Mouse (Mus musculus) liver, embryonic 15.5 days (tissue): ENCODE measurements around the gene Nr1h2. TPM values are rescaled to one million over a fixed set of nuclear protein-coding genes. Genes with fewer than 3 reads are reported as not detected.

Source experiments
- ATAC-seq: fragments of 200-750 bp; cut with Nextera tagmentation; 2 replicates; pipeline ENCODE4 v1.8.0; 2017; ENCODE audit warnings: moderate number of reproducible peaks, mild to moderate bottlenecking, moderate library complexity; ENCODE audit not compliant: insufficient read depth
- H3K27ac ChIP-seq: fragments of 300-500 bp; sonication (generic); replicated peaks from 2 replicates; pipeline ENCODE4 v1.5.1; 2015; ENCODE audit warnings: mild to moderate bottlenecking, inconsistent platforms
- H3K27me3 ChIP-seq: fragments of 300-500 bp; sonication (generic); 2 replicates; pipeline ENCODE4 v1.6.1; 2015; ENCODE audit warnings: mild to moderate bottlenecking, inconsistent platforms
- H3K36me3 ChIP-seq: fragments of 300-500 bp; sonication (generic); replicated peaks from 2 replicates; pipeline ENCODE4 v1.6.1; 2015; ENCODE audit warnings: moderate library complexity, mild to moderate bottlenecking, inconsistent platforms
- H3K4me1 ChIP-seq: fragments of 300-500 bp; sonication (generic); replicated peaks from 2 replicates; pipeline ENCODE4 v1.6.1; 2015; ENCODE audit warnings: inconsistent platforms
- H3K4me2 ChIP-seq: fragments of 300-500 bp; sonication (generic); 2 replicates; pipeline ENCODE4 v1.6.1; 2015; ENCODE audit warnings: moderate library complexity, mild to moderate bottlenecking, inconsistent platforms
- H3K4me3 ChIP-seq: fragments of 300-500 bp; sonication (generic); replicated peaks from 2 replicates; pipeline ENCODE4 v1.5.1; 2015; ENCODE audit warnings: mild to moderate bottlenecking, inconsistent platforms
- H3K9ac ChIP-seq: fragments of 300-500 bp; sonication (generic); 2 replicates; pipeline ENCODE4 v1.6.1; 2015; ENCODE audit warnings: moderate library complexity, mild to moderate bottlenecking, inconsistent platforms
- H3K9me3 ChIP-seq: fragments of 300-500 bp; sonication (generic); replicated peaks from 2 replicates; pipeline ENCODE4 v1.6.1; 2016; ENCODE audit warnings: inconsistent platforms
- WGBS: fragments of 180-500 bp; shearing (Covaris S2); methylation state at CpG from one replicate; pipeline ENCODE4 v1.1.7; 2015; ENCODE audit warnings: mixed read lengths; ENCODE audit not compliant: insufficient replicate concordance; 5-methylcytosine and 5-hydroxymethylcytosine counted together
- polyA plus RNA-seq: library from polyadenylated mRNA; unstranded; fragments of >200 nt; fragmentation: Nextera tagmentation; extraction: Ambion mirVana; gene quantifications from 2 replicates; pipeline ENCODE4 v1.2.1, GENCODE M21; 2015

Nr1h2 gene
- polyA plus RNA-seq, 1 experiment from 2014 or later, result 45.9 TPM

- Histone ChIP-seq H3K4me1 (peaks cover 20% of the 10 kb centered on the region), H3K27me3 (peaks cover 56% of the 10 kb centered on the region), H3K9me3 (no peaks in the 10 kb centered on the region), H3K36me3 (no peaks in the 10 kb centered on the region), H3K27ac (no peak overlapping the region), H3K4me3 (no peak overlapping the region), H3K4me2 (no peak overlapping the region), H3K9ac (no peak overlapping the region)
- 2% methylated on average over 22 of the region's 22 CpGs for WGBS
- ATAC-seq, result no peak
Observed at GRCm38 (mm10) chr7:44593775-44594174, 40.0 kb upstream of the Nr1h2 start.

DNA sequence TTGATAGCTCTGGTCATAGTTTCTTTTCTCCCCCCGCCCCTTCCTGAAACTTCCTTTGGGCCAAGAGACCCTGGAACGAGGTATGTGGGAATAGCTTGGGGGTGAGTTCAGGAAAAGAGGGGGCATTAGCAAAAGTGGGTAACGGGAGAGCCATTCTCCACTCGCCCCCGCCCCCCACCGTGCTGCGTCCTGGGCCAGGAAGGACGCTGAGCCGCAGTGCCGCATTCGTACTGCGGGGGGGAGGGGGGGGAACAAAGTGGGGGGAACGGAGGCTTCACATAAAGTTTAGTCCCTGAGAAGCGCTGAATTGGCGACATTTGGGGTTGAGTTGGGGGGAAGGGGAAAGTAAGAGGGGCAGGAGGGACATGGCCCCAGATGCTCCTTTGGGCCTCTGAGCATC lies 39.3 kb upstream of the Nr1h2 start:
- Histone ChIP-seq H3K9ac (no peak overlapping the region), H3K4me2 (no peak overlapping the region), H3K36me3 (no peaks in the 10 kb centered on the region), H3K4me1 (peaks cover 25% of the 10 kb centered on the region), H3K9me3 (no peaks in the 10 kb centered on the region), H3K4me3 (no peak overlapping the region), H3K27ac (no peak overlapping the region), H3K27me3 (peaks cover 63% of the 10 kb centered on the region)
- ATAC-seq, result no peak
- WGBS, result 5% methylated on average over 15 of the region's 15 CpGs

- peaks cover 79% of the 10 kb centered on the region for H3K27me3 ChIP-seq
- no peak for ATAC-seq
- H3K27ac ChIP-seq, result no peak overlapping the region
- peak overlapping the region; percentile 52 for H3K4me3 ChIP-seq
- H3K36me3 ChIP-seq, result no peaks in the 10 kb centered on the region
- no peaks in the 10 kb centered on the region for H3K9me3 ChIP-seq
- H3K4me1 ChIP-seq, result peaks cover 25% of the 10 kb centered on the region
- no peak overlapping the region for H3K9ac ChIP-seq
- WGBS, result 1% methylated on average over 60 of the region's 60 CpGs
- H3K4me2 ChIP-seq, result peak overlapping the region; percentile 76
Observed at GRCm38 (mm10) chr7:44591348-44592116, 37.8 kb upstream of the Nr1h2 start.

DNA sequence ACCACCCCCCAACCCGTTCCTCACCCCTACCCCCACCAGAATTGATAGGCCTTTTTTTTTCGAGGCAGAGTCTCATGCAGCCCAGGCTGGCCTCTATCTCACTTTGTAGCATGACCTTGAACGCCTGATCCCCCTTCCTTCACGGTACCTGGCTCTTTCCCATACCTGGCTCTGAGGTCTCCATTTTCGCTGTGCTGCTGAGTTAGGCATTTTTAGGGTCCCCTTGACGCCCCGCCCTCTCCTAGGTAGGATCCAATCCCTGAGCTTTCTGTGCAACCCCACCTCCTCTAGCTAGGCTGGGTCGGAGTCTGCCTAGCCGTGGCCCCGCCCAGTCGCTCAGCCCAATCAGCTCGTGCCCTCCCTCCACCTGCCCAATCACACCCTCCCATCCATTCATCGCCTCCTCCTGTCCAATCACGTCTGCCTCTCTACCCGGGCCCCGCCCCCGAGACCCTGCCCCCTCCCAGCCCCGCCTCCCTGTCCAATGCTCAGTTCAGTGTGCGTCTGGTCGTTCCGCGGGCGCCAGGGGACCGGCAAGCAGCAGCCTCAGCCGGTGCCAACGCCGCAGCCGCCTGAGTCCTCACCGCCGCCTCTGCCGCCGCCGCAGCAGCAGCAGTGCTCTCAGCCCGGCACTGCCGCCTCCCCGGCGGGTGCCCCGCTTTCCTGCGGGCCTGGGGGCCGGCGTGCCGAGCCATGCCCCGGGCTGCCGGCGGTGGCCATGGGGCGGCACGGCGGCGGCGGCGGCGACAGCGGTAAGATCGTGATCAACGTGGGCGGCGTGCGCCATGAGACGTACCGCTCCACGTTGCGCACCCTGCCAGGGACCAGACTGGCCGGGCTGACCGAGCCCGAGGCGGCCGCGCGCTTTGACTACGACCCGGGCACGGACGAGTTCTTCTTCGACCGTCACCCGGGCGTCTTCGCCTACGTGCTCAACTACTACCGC lies 36.9 kb upstream of the Nr1h2 start, which contains the start of gene Kcnc3:
Gene Kcnc3, plus strand, starts transcription at position 263 of the 946 bp plus-strand sequence.
- Histone ChIP-seq H3K4me2 (peak within 1 kb of the TSS; percentile 76), H3K4me1 (peaks cover 25% of the 10 kb centered on the region), H3K9ac (no peak within 1 kb of the TSS), H3K27ac (no peak within 1 kb of the TSS), H3K9me3 (no peaks in the 10 kb centered on the region), H3K4me3 (peak within 1 kb of the TSS; percentile 52), H3K36me3 (no peaks in the 10 kb centered on the region), H3K27me3 (peaks cover 87% of the 10 kb centered on the region)
- under 1% methylated on average over 80 of the region's 80 CpGs for WGBS
- peak; percentile 87 for ATAC-seq

DNA sequence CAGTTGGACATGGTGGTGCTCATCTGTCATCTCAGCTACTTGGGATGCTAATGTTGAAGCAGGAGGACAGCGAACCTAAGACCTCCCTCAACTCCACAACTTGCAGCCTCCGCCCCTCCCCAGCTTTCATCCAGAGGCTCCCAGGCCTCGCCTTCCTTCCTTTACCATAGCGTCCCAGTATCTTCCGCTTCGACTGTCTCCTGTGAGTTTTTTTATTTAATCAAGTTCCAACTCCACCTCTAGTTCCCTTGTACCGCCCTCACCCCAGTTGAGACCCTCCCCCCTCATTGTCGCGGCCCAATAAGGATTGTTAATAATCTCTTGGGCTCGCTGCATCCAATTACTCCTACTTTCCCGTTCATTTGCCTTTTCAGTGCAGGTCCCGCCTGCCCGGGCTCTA lies 36.2 kb upstream of the Nr1h2 start:
- H3K27me3 ChIP-seq, result peaks cover 94% of the 10 kb centered on the region
- H3K4me2 ChIP-seq, result peak overlapping the region; percentile 76
- H3K4me3 ChIP-seq, result peak overlapping the region; percentile 15; the same call in 1 of the 2 replicates
- no peaks in the 10 kb centered on the region for H3K36me3 ChIP-seq
- H3K9me3 ChIP-seq, result no peaks in the 10 kb centered on the region
- ATAC-seq, result no peak
- H3K4me1 ChIP-seq, result peaks cover 25% of the 10 kb centered on the region
- H3K9ac ChIP-seq, result no peak overlapping the region
- no peak overlapping the region for H3K27ac ChIP-seq
- 5% methylated on average over 13 of the region's 13 CpGs for WGBS

DNA sequence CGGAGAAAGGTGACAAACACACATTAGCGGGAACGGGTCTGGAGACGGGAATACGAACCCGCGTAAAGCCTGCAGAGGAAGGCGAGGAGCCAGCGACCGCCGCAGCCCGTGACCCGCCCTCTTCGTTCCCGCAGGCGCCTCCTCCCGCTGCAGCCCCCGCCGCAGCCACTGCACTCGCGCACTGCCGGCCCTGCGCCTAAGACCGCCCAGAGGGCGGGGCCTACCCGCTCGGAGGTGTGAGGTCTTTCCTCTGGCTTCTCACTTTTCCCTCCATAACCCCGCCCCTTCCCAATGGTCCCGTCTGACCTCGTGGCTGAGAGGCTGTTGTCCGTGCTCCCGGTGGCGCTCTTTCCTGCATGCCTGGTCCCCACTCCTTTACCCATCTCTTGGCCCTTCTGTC lies 35.4 kb upstream of the Nr1h2 start:
- Histone ChIP-seq H3K4me3 (peak overlapping the region; percentile 42), H3K27me3 (peaks cover 100% of the 10 kb centered on the region), H3K4me1 (peaks cover 25% of the 10 kb centered on the region), H3K36me3 (no peaks in the 10 kb centered on the region), H3K27ac (no peak overlapping the region), H3K9me3 (no peaks in the 10 kb centered on the region), H3K4me2 (peak overlapping the region; percentile 58), H3K9ac (no peak overlapping the region)
- no peak for ATAC-seq
- 2% methylated on average over 33 of the region's 33 CpGs for WGBS

DNA sequence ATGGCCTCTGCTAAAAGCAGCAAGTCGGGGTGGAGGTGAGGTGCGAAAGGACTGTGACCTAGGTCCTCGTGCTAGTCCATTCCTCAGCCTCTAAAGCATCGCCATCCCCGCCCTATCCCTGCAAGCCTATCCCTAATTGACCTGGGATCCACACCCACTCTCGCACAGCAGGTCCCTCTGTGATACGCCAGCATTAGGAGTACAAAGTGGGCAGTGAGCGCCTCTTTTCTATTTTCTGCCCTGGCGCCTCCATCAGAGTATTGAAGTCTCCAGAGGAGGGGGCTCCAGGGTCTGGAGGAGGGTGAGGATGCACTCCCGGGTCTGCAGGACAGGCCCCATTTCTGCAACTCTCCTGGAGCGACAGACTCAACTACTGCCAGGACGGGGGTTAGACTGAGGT lies 34.6 kb upstream of the Nr1h2 start:
- no peak overlapping the region for H3K27ac ChIP-seq
- no peak overlapping the region for H3K9ac ChIP-seq
- 4% methylated on average over 12 of the region's 12 CpGs for whole genome bisulfite sequencing
- H3K9me3 ChIP-seq, result no peaks in the 10 kb centered on the region
- H3K27me3 ChIP-seq, result peaks cover 92% of the 10 kb centered on the region
- no peak for ATAC-seq
- no peak overlapping the region for H3K4me3 ChIP-seq
- no peaks in the 10 kb centered on the region for H3K36me3 ChIP-seq
- H3K4me2 ChIP-seq, result peak overlapping the region; percentile 58; the same call in 1 of the 2 replicates
- peaks cover 25% of the 10 kb centered on the region for H3K4me1 ChIP-seq

GRCm38 (mm10) chr7:44587676-44588075 lies 33.9 kb upstream of the Nr1h2 start:
- H3K27ac ChIP-seq, result no peak overlapping the region
- no peak overlapping the region for H3K9ac ChIP-seq
- H3K27me3 ChIP-seq, result peaks cover 92% of the 10 kb centered on the region
- H3K4me1 ChIP-seq, result peaks cover 25% of the 10 kb centered on the region
- ATAC-seq, result no peak
- no peaks in the 10 kb centered on the region for H3K36me3 ChIP-seq
- no peak overlapping the region for H3K4me2 ChIP-seq
- H3K9me3 ChIP-seq, result no peaks in the 10 kb centered on the region
- no peak overlapping the region for H3K4me3 ChIP-seq
- WGBS, result 29% methylated on average over 6 of the region's 6 CpGs

GRCm38 (mm10) chr7:44586930-44587329 lies 33.2 kb upstream of the Nr1h2 start:
- 1% methylated on average over 18 of the region's 18 CpGs for WGBS
- H3K9me3 ChIP-seq, result no peaks in the 10 kb centered on the region
- no peak overlapping the region for H3K9ac ChIP-seq
- H3K4me1 ChIP-seq, result peaks cover 25% of the 10 kb centered on the region
- H3K4me2 ChIP-seq, result no peak overlapping the region
- H3K27ac ChIP-seq, result no peak overlapping the region
- no peaks in the 10 kb centered on the region for H3K36me3 ChIP-seq
- peaks cover 91% of the 10 kb centered on the region for H3K27me3 ChIP-seq
- ATAC-seq, result no peak
- H3K4me3 ChIP-seq, result no peak overlapping the region

- Histone ChIP-seq H3K4me1 (peaks cover 24% of the 10 kb centered on the region), H3K36me3 (no peaks in the 10 kb centered on the region), H3K9me3 (no peaks in the 10 kb centered on the region), H3K27ac (no peak overlapping the region), H3K4me3 (no peak overlapping the region), H3K27me3 (peaks cover 88% of the 10 kb centered on the region), H3K9ac (no peak overlapping the region), H3K4me2 (no peak overlapping the region)
- 12% methylated on average over 19 of the region's 19 CpGs for WGBS
- ATAC-seq, result no peak
Observed at GRCm38 (mm10) chr7:44586518-44586917, 32.8 kb upstream of the Nr1h2 start.

DNA sequence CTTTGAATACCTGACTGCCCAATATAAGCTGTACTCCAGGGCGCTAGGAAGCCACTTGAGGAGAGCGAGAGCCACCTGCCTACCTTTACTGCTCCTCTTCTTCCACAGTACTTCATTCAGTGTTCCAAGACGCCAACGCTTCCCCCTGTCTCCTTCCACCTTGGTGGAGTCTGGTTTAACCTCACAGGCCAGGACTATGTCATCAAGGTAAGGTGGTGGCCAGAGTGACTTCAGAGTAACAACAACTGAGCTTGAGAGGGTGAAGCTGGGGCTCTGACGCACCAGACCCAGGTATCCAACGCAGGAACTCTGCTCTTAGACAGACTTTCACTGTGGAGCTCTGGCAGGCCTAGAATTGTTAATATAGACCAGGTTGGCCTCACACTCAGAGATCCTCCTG lies 31.9 kb upstream of the Nr1h2 start:
- H3K36me3 ChIP-seq, result no peaks in the 10 kb centered on the region
- ATAC-seq, result no peak

More for the DNA sequence above, 31.9 kb upstream of the Nr1h2 start:
- Histone ChIP-seq H3K27me3 (peaks cover 82% of the 10 kb centered on the region), H3K9me3 (no peaks in the 10 kb centered on the region), H3K9ac (no peak overlapping the region), H3K4me2 (no peak overlapping the region), H3K4me1 (peaks cover 15% of the 10 kb centered on the region; the same call in 1 of the 2 replicates), H3K27ac (no peak overlapping the region), H3K4me3 (no peak overlapping the region)
- WGBS, result 64% methylated on average over 6 of the region's 6 CpGs
